Mouse (Mus musculus): ENCODE measurements around the gene Pole4. TPM values are rescaled to one million over a fixed set of nuclear protein-coding genes. Genes with fewer than 3 reads are reported as not detected.

The Pole4 gene
- total and polyA plus RNA-seq, 3 experiments: 49.7 to 178 (median 79.8) TPM

GRCm38 (mm10) chr6:82728635-82729034 lies 23.5 kb upstream of the Pole4 start:
- no peaks in the 10 kb centered on the region for H3K79me2 ChIP-seq (replicated peaks; ENCODE audit: control insufficient read depth, extremely low read depth, insufficient read depth, poor library complexity, severe bottlenecking)
- DNase-seq (ENCODE audit: extremely low read depth): no peak
- in situ Hi-C loops (cut with MboI; ENCODE audit: low pct_ligation_motif_present, low pct_unique_long_range_greater_than_20kb, low sequenced_read_pairs) (no loop called here), dilution Hi-C loops (cut with MboI; ENCODE audit: extremely low pct_ligation_motif_present, extremely low pct_unique_long_range_greater_than_20kb, low sequenced_read_pairs) (no loop called here)
- peaks cover 85 to 93% of the 10 kb centered on the region in 2 experiments for H3K36me3 ChIP-seq (replicated peaks in 1 of 2; ENCODE audit: control insufficient read depth in 1 of 2, insufficient read depth in 1 of 2, low read length in 1 of 2)
- no peak for TF ChIP-seq CTCF (conservative IDR thresholded peaks at IDR 0.05 in 1 of 2, IDR thresholded peaks at IDR 0.05 in 1 of 2; ENCODE audit: low read depth in 2 of 2, low read length in 2 of 2)
- TF ChIP-seq PAX5 (IDR thresholded peaks at IDR 0.05; ENCODE audit: low read length): no peak
- no peak for TF ChIP-seq BHLHE40 (IDR thresholded peaks at IDR 0.05; ENCODE audit: low read depth, low read length)
- no peak for TF ChIP-seq MAX (IDR thresholded peaks at IDR 0.05; ENCODE audit: low read length)
- TF ChIP-seq HCFC1 (IDR thresholded peaks at IDR 0.05; ENCODE audit: low read depth, low read length): no peak
- TF ChIP-seq MEF2A (IDR thresholded peaks at IDR 0.05; ENCODE audit: borderline replicate concordance, low read depth, low read length): no peak
- no peak for TF ChIP-seq MAZ (IDR thresholded peaks at IDR 0.05; ENCODE audit: low read depth, low read length)
- no peak for TF ChIP-seq NRF1 (IDR thresholded peaks at IDR 0.05; ENCODE audit: low read depth, low read length)
- no peak for TF ChIP-seq ZNF384 (IDR thresholded peaks at IDR 0.05; ENCODE audit: low read depth, low read length)
- TF ChIP-seq MAFK (IDR thresholded peaks at IDR 0.05; ENCODE audit: insufficient replicate concordance, low read length): no peak
- H3K4me2 ChIP-seq (ENCODE audit: insufficient read depth, low read depth, poor library complexity, severe bottlenecking): no peak overlapping the region
- H3K4me3 ChIP-seq (replicated peaks in 1 of 3; ENCODE audit: low read depth in 2 of 3, low read length in 2 of 3, poor library complexity in 1 of 3): no peak overlapping the region
- H3K9me3 ChIP-seq (replicated peaks; ENCODE audit: low read length): no peaks in the 10 kb centered on the region
- no peaks in the 10 kb centered on the region for H3K4me1 ChIP-seq (ENCODE audit: control insufficient read depth in 1 of 2, insufficient read depth in 2 of 2)
- H3K27ac ChIP-seq (ENCODE audit: insufficient read depth, low read depth): no peak overlapping the region
- no peak overlapping the region for H3K9ac ChIP-seq (ENCODE audit: insufficient read depth, low read depth)
- no peaks in the 10 kb centered on the region for H3K27me3 ChIP-seq (replicated peaks)

GRCm38 (mm10) chr6:82727206-82727605 lies 22.0 kb upstream of the Pole4 start:
- in situ Hi-C loops (cut with MboI; ENCODE audit: low pct_ligation_motif_present, low pct_unique_long_range_greater_than_20kb, low sequenced_read_pairs) (no loop called here), dilution Hi-C loops (cut with MboI; ENCODE audit: extremely low pct_ligation_motif_present, extremely low pct_unique_long_range_greater_than_20kb, low sequenced_read_pairs) (no loop called here)
- H3K4me1 ChIP-seq (ENCODE audit: control insufficient read depth in 1 of 2, insufficient read depth in 2 of 2): no peaks in the 10 kb centered on the region
- H3K27me3 ChIP-seq (replicated peaks): no peaks in the 10 kb centered on the region
- no peak overlapping the region for H3K27ac ChIP-seq (ENCODE audit: insufficient read depth, low read depth)
- no peak overlapping the region for H3K4me2 ChIP-seq (ENCODE audit: insufficient read depth, low read depth, poor library complexity, severe bottlenecking)
- peaks cover 83 to 96% of the 10 kb centered on the region in 2 experiments for H3K36me3 ChIP-seq (replicated peaks in 1 of 2; ENCODE audit: control insufficient read depth in 1 of 2, insufficient read depth in 1 of 2, low read length in 1 of 2)
- H3K4me3 ChIP-seq (replicated peaks in 1 of 3; ENCODE audit: low read depth in 2 of 3, low read length in 2 of 3, poor library complexity in 1 of 3): no peak overlapping the region
- H3K9me3 ChIP-seq (replicated peaks; ENCODE audit: low read length): no peaks in the 10 kb centered on the region
- TF ChIP-seq POLR2A (IDR thresholded peaks at IDR 0.05; ENCODE audit: low read depth, low read length) (no peak), MEF2A (IDR thresholded peaks at IDR 0.05; ENCODE audit: borderline replicate concordance, low read depth, low read length) (no peak), ZKSCAN1 (IDR thresholded peaks at IDR 0.05; ENCODE audit: borderline replicate concordance, low read depth, low read length) (no peak), BHLHE40 (IDR thresholded peaks at IDR 0.05; ENCODE audit: low read depth, low read length) (no peak), UBTF (IDR thresholded peaks at IDR 0.05; ENCODE audit: low read depth, low read length) (no peak), NRF1 (IDR thresholded peaks at IDR 0.05; ENCODE audit: low read depth, low read length) (no peak), TBP (conservative IDR thresholded peaks at IDR 0.05; ENCODE audit: low read depth, low read length) (no peak), ZC3H11A (IDR thresholded peaks at IDR 0.05; ENCODE audit: low read depth, low read length) (no peak)
- DNase-seq (ENCODE audit: extremely low read depth): no peak
- no peak overlapping the region for H3K9ac ChIP-seq (ENCODE audit: insufficient read depth, low read depth)
- H3K79me2 ChIP-seq (replicated peaks; ENCODE audit: control insufficient read depth, extremely low read depth, insufficient read depth, poor library complexity, severe bottlenecking): no peaks in the 10 kb centered on the region
